Mouse (Mus musculus) intestine, embryonic 14.5 days (tissue): ENCODE data around the gene Tppp2. TPM values are rescaled to one million over a fixed set of nuclear protein-coding genes. Genes with fewer than 3 reads are reported as not detected.

ENCODE experiments used
- ATAC-seq: fragments of 200-750 bp; cut with Nextera tagmentation; replicated peaks from 2 replicates; pipeline ENCODE4 v1.8.0; 2017; ENCODE audit warnings: low read depth, moderate number of reproducible peaks, moderate TSS enrichment, moderate library complexity; ENCODE audit not compliant: low FRiP score, low TSS enrichment
- DNase-seq: peaks from one replicate; pipeline ENCODE4 v3.0.0-alpha.2; 2018; ENCODE audit warnings: low spot score
- H3K27ac ChIP-seq: fragments of 300-500 bp; sonication (generic); 2 replicates; pipeline ENCODE4 v1.5.1; 2014; ENCODE audit warnings: low read depth, mild to moderate bottlenecking, control low read depth
- H3K27me3 ChIP-seq: fragments of 300-500 bp; sonication (generic); replicated peaks from 2 replicates; pipeline ENCODE4 v1.6.1; 2014; ENCODE audit warnings: low read length, control low read depth; ENCODE audit not compliant: control insufficient read depth, insufficient read depth
- H3K36me3 ChIP-seq: fragments of 300-500 bp; sonication (generic); 2 replicates; pipeline ENCODE4 v1.6.1; 2014; ENCODE audit warnings: low read length, control low read depth; ENCODE audit not compliant: control insufficient read depth, insufficient read depth
- H3K4me1 ChIP-seq: fragments of 300-500 bp; sonication (generic); replicated peaks from 2 replicates; pipeline ENCODE4 v1.6.1; 2014; ENCODE audit warnings: low read length, control low read depth, mixed read lengths; ENCODE audit not compliant: control insufficient read depth, insufficient read depth
- H3K4me2 ChIP-seq: fragments of 300-500 bp; sonication (generic); 2 replicates; pipeline ENCODE4 v1.6.1; 2014; ENCODE audit warnings: low read length
- H3K4me3 ChIP-seq: fragments of 300-500 bp; sonication (generic); 2 replicates; pipeline ENCODE4 v1.5.1; 2014; ENCODE audit warnings: low read depth, low read length, control low read depth, mixed read lengths
- H3K9ac ChIP-seq: fragments of 300-500 bp; sonication (generic); 2 replicates; pipeline ENCODE4 v1.6.1; 2014; ENCODE audit warnings: mild to moderate bottlenecking, low read length
- H3K9me3 ChIP-seq: fragments of 300-500 bp; sonication (generic); 2 replicates; pipeline ENCODE4 v1.6.1; 2016; ENCODE audit warnings: low read length, control low read depth; ENCODE audit not compliant: control insufficient read depth
- WGBS: fragments of 180-500 bp; shearing (Covaris S2); extraction: QIAGEN DNeasy Blood & Tissue Kit; methylation state at CpG from one replicate; pipeline ENCODE4 v1.1.7; 2014; 5-methylcytosine and 5-hydroxymethylcytosine counted together
- polyA plus RNA-seq: library from polyadenylated mRNA; unstranded; fragments of >200 nt; fragmentation: Nextera tagmentation; extraction: Ambion mirVana; gene quantifications from 2 replicates; pipeline ENCODE4 v1.2.1, GENCODE M21; 2014

Tppp2 gene
- polyA plus RNA-seq, 1 experiment from 2014 or later, result 0.31 TPM

DNA sequence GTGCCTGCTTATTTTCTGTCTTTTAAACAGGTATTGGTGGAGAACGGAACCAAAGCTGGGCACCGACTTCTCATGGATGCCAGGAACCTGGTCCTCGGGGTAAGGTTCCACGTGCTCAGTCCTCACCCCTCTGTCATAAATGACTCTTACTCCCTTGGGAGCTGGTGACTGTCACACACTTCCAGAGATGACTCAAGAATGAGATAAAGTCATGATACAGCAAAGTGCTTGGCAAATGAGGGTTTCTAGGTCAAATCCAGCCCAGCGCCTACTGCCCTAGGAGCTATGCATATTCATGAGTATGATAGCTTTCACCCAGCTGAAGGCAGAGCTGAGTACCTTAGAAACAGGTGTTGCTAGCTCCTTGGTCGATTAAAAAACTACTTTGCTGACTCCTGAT, 28.4 kb upstream of the Tppp2 start:
- ATAC-seq, result no peak

DNA sequence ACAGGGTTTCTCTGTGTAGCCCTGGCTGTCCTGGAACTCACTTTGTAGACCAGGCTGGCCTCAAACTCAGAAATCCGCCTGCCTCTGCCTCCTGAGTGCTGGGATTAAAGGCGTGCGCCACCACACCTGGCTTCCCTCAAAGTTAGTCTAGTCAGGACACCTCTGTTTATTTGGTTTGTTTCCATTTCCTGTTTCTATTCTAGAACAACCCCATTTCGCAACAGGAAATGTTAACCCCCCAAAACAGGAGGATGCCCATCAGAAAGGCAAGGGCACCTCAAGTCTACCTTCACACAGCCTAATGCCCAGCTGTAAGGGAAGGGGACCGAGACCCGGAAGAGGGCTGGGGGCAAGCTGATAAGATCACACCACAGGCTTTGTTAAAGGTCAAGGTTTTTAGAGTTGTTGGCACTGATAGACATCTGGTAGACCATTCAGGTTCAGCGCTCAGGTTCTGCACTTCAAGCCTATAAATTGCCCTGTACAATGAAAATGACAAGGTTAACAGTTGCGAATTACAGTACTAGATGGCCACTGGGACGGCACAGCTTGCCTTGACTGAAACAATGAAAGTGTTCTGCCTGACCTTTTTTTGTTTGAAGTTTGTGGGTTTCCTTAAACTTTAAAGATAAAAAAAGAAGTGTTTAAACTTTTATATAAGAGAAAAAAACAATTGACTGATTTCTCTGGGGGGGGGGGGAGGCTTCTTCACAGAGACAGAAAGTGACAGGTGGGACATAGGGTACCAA, 25.9 kb upstream of the Tppp2 start, which contains the start of gene Slc39a2:
Slc39a2 (plus strand) TSS at position 699 of the 749 bp plus-strand sequence.
- Histone ChIP-seq H3K4me1 (no peaks in the 10 kb centered on the region), H3K4me3 (no peak within 1 kb of the TSS), H3K9me3 (no peaks in the 10 kb centered on the region), H3K4me2 (no peak within 1 kb of the TSS), H3K27ac (no peak within 1 kb of the TSS), H3K27me3 (no peaks in the 10 kb centered on the region), H3K36me3 (peaks cover 46% of the 10 kb centered on the region), H3K9ac (no peak within 1 kb of the TSS)
- 84% methylated on average over 9 of the region's 9 CpGs for WGBS
- DNase-seq (no peak), ATAC-seq (no peak)

More for the DNA sequence above, 28.4 kb upstream of the Tppp2 start:
- Histone ChIP-seq H3K36me3 (peaks cover 54% of the 10 kb centered on the region), H3K4me1 (peaks cover 11% of the 10 kb centered on the region), H3K4me3 (no peak overlapping the region), H3K27ac (no peak overlapping the region), H3K27me3 (no peaks in the 10 kb centered on the region), H3K4me2 (no peak overlapping the region), H3K9me3 (no peaks in the 10 kb centered on the region), H3K9ac (no peak overlapping the region)
- WGBS, result 85% methylated on average over 6 of the region's 6 CpGs
- DNase-seq, result no peak

- H3K27me3 ChIP-seq, result no peaks in the 10 kb centered on the region
- H3K4me1 ChIP-seq, result no peaks in the 10 kb centered on the region
- no peak overlapping the region for H3K9ac ChIP-seq
- peak; percentile 51; the same call in 1 of the 2 replicates for ATAC-seq
- no peaks in the 10 kb centered on the region for H3K9me3 ChIP-seq
- peaks cover 37% of the 10 kb centered on the region for H3K36me3 ChIP-seq
- 29% methylated on average over 10 of the region's 10 CpGs for WGBS
- H3K4me2 ChIP-seq, result no peak overlapping the region
- no peak for DNase-seq
- no peak overlapping the region for H3K4me3 ChIP-seq
- H3K27ac ChIP-seq, result no peak overlapping the region
Observed at GRCm38 (mm10) chr14:51893094-51893794, 25.0 kb upstream of the Tppp2 start.

- H3K9ac ChIP-seq, result no peak overlapping the region
- no peaks in the 10 kb centered on the region for H3K9me3 ChIP-seq
- 49% methylated on average over 3 of the region's 3 CpGs for WGBS
- DNase-seq, result no peak
- no peak overlapping the region for H3K4me3 ChIP-seq
- H3K4me1 ChIP-seq, result no peaks in the 10 kb centered on the region
- peaks cover 31% of the 10 kb centered on the region for H3K36me3 ChIP-seq
- no peaks in the 10 kb centered on the region for H3K27me3 ChIP-seq
- H3K4me2 ChIP-seq, result no peak overlapping the region
- H3K27ac ChIP-seq, result no peak overlapping the region
- ATAC-seq, result no peak; the same call in 1 of the 2 replicates
Observed at GRCm38 (mm10) chr14:51893809-51894208, 24.4 kb upstream of the Tppp2 start.

DNA sequence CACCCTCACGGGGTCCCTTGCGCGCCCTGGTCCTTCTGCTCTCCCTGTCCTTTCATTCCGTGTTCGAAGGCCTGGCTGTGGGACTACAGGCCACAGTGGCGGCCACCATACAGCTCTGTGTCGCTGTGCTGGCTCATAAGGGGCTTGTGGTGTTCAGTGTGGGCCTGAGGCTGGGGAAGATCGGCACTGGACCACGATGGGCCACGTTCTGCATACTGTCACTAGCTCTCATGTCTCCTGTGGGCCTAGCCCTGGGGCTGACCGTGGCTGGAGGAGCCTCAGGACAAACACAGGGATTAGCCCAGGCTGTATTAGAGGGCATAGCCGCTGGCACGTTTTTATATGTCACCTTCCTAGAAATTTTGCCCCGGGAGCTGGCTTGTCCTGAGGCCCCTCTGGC, 23.2 kb upstream of the Tppp2 start:
- Histone ChIP-seq H3K27ac (no peak overlapping the region), H3K4me2 (no peak overlapping the region), H3K27me3 (no peaks in the 10 kb centered on the region), H3K9me3 (no peaks in the 10 kb centered on the region), H3K4me1 (no peaks in the 10 kb centered on the region), H3K36me3 (peaks cover 19% of the 10 kb centered on the region), H3K4me3 (no peak overlapping the region), H3K9ac (no peak overlapping the region)
- WGBS, result 79% methylated on average over 14 of the region's 14 CpGs
- no peak for DNase-seq
- ATAC-seq, result no peak

- H3K36me3 ChIP-seq, result peaks cover 9% of the 10 kb centered on the region
- no peak for ATAC-seq
- H3K27me3 ChIP-seq, result no peaks in the 10 kb centered on the region
- no peaks in the 10 kb centered on the region for H3K9me3 ChIP-seq
- H3K9ac ChIP-seq, result no peak overlapping the region
- H3K27ac ChIP-seq, result no peak overlapping the region
- WGBS, result 68% methylated on average over 6 of the region's 6 CpGs
- no peak overlapping the region for H3K4me3 ChIP-seq
- no peak for DNase-seq
- H3K4me1 ChIP-seq, result no peaks in the 10 kb centered on the region
- H3K4me2 ChIP-seq, result no peak overlapping the region
Observed at GRCm38 (mm10) chr14:51896019-51896418, 22.2 kb upstream of the Tppp2 start.

DNA sequence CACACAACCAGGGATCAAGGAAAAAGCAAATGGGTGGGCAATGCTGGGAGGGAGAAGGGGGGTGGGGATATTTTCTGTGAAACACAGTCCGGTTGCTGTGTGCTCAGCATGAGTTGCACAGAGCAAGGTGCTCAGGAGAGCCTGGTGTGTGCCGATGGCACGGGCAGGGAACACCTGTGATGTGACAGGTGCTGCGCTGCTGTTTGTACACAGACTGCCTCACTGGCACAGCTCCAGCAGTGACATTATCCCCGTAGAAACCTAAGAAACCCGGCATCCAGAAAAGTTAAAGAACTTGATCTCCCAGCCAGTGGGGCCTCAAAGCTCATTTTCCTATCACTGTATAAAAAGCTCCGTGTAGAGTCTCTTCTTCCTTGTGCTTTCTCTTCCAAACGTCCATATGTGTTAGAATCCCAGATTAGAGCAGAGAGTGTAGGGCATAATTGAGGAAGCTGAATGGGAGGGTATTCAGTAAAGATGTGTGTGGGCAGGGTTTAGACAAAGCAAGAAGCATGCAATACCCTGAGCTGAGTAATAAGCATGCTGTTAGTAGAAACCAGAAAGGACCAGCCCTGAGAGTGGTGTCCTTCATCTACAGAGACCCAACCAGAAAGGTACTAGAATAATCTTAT, 21.6 kb upstream of the Tppp2 start:
- WGBS, result 70% methylated on average over 8 of the region's 8 CpGs
- no peaks in the 10 kb centered on the region for H3K4me1 ChIP-seq
- no peaks in the 10 kb centered on the region for H3K9me3 ChIP-seq
- H3K4me2 ChIP-seq, result no peak overlapping the region
- H3K4me3 ChIP-seq, result no peak overlapping the region
- H3K27me3 ChIP-seq, result no peaks in the 10 kb centered on the region
- no peak overlapping the region for H3K27ac ChIP-seq
- DNase-seq, result no peak
- peaks cover 3% of the 10 kb centered on the region for H3K36me3 ChIP-seq
- no peak overlapping the region for H3K9ac ChIP-seq
- ATAC-seq, result no peak

GRCm38 (mm10) chr14:51899351-51899750, 18.9 kb upstream of the Tppp2 start:
- Histone ChIP-seq H3K9ac (no peak overlapping the region), H3K27me3 (no peaks in the 10 kb centered on the region), H3K4me3 (no peak overlapping the region), H3K9me3 (no peaks in the 10 kb centered on the region), H3K27ac (no peak overlapping the region), H3K4me1 (no peaks in the 10 kb centered on the region), H3K4me2 (no peak overlapping the region), H3K36me3 (no peaks in the 10 kb centered on the region)
- WGBS, result 81% methylated on average over 1 of the region's 1 CpGs
- ATAC-seq (no peak), DNase-seq (no peak)
